Mouse (Mus musculus) G1E (cell line): Measurements from ENCODE around the gene C1qtnf4.

Experiments
- CTCF ChIP-seq: IDR thresholded peaks from 2 replicates; pipeline ENCODE4 v1.5.1; 2012; ENCODE audit warnings: low read depth, low read length, inconsistent platforms, mixed read lengths
- GATA1 ChIP-seq: IDR thresholded peaks from 2 replicates; pipeline ENCODE4 v1.6.1; 2012; ENCODE audit warnings: borderline replicate concordance, low read length, inconsistent platforms, mixed read lengths
- GATA2 ChIP-seq: IDR thresholded peaks from 2 replicates; pipeline ENCODE4 v1.6.1; 2012; ENCODE audit warnings: low read depth, low read length, inconsistent platforms, borderline replicate concordance
- TAL1 ChIP-seq: conservative IDR thresholded peaks from 2 replicates; pipeline ENCODE4 v1.6.1; 2012; ENCODE audit warnings: low read depth, low read length, inconsistent platforms, mixed read lengths

GRCm38 (mm10) chr2:90906721-90907120 lies 21.1 kb downstream of the C1qtnf4 start:
- TF ChIP-seq TAL1 (no peak), CTCF (no peak), GATA1 (no peak), GATA2 (no peak)
